Mouse (Mus musculus) stomach, embryonic 16.5 days (tissue): ENCODE results near the gene Dspp. TPM values are rescaled to one million over a fixed set of nuclear protein-coding genes. Genes with fewer than 3 reads are reported as not detected.

Source experiments
- ATAC-seq: fragments of 200-750 bp; cut with Nextera tagmentation; 2 replicates; pipeline ENCODE4 v1.8.0; 2017; ENCODE audit warnings: moderate number of reproducible peaks, moderate TSS enrichment; ENCODE audit not compliant: insufficient read depth, low FRiP score
- H3K27ac ChIP-seq: fragments of 300-500 bp; sonication (generic); 2 replicates; pipeline ENCODE4 v1.5.1; 2014; ENCODE audit warnings: low read length
- H3K27me3 ChIP-seq: fragments of 300-500 bp; sonication (generic); 2 replicates; pipeline ENCODE4 v1.6.1; 2014; ENCODE audit warnings: low read length, control low read depth, mixed read lengths; ENCODE audit not compliant: control insufficient read depth, insufficient read depth
- H3K36me3 ChIP-seq: fragments of 300-500 bp; sonication (generic); 2 replicates; pipeline ENCODE4 v1.6.1; 2014; ENCODE audit warnings: low read length; ENCODE audit not compliant: control insufficient read depth, insufficient read depth
- H3K4me1 ChIP-seq: fragments of 300-500 bp; sonication (generic); 2 replicates; pipeline ENCODE4 v1.6.1; 2014; ENCODE audit warnings: low read length, control low read depth, mixed read lengths; ENCODE audit not compliant: control insufficient read depth, insufficient read depth
- H3K4me2 ChIP-seq: fragments of 300-500 bp; sonication (generic); 2 replicates; pipeline ENCODE4 v1.6.1; 2014; ENCODE audit warnings: low read depth, low read length, mixed read lengths
- H3K4me3 ChIP-seq: fragments of 300-500 bp; sonication (generic); replicated peaks from 2 replicates; pipeline ENCODE4 v1.5.1; 2014; ENCODE audit warnings: mild to moderate bottlenecking, low read length
- H3K9ac ChIP-seq: fragments of 300-500 bp; sonication (generic); 2 replicates; pipeline ENCODE4 v1.6.1; 2014; ENCODE audit warnings: low read length
- H3K9me3 ChIP-seq: fragments of 300-500 bp; sonication (generic); replicated peaks from 2 replicates; pipeline ENCODE4 v1.6.1; 2016; ENCODE audit warnings: low read length, control low read depth; ENCODE audit not compliant: control insufficient read depth
- WGBS: fragments of 180-500 bp; shearing (Covaris S2); extraction: QIAGEN DNeasy Blood & Tissue Kit; methylation state at CpG from one replicate; pipeline ENCODE4 v1.1.7; 2014; 5-methylcytosine and 5-hydroxymethylcytosine counted together
- polyA plus RNA-seq: library from polyadenylated mRNA; unstranded; fragments of >200 nt; fragmentation: Nextera tagmentation; extraction: Ambion mirVana; gene quantifications from 2 replicates; pipeline ENCODE4 v1.2.1, GENCODE M21; 2015

The Dspp gene
- polyA plus RNA-seq, 1 experiment from 2014 or later, result not detected

DNA sequence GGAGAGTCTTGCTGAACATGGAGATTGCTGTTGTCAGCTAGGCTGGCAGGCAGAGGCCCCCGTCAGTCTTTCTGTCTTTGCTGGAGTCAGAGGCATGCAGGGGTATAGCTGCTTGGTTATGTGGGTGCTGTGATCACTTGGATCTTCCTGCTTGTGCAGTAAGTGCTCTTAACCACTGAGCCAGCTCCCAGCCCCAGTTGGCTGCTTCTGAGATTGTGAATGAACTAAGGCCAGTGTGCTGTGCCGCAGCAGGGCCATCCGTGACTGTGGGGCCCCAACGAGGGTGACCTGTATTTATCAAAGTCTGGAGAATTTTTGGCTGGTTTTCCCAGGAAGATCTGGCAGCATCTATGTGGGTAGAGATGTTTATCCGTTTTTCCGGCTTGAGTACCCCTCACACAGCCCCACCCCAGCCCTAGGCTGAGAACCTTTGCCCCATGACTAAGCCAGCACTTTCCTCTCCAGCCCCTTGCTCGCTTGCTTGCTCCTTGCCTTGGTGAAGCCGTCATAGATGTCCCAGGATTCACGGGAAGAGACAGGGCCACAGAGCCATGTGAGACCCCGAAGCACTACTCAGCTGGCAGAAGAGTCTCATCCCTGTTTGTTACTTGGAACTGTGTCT, 32.5 kb upstream of the Dspp start:
- H3K27me3 ChIP-seq, result no peaks in the 10 kb centered on the region
- H3K9ac ChIP-seq, result no peak overlapping the region
- no peaks in the 10 kb centered on the region for H3K9me3 ChIP-seq
- WGBS, result 53% methylated on average over 10 of the region's 10 CpGs
- H3K36me3 ChIP-seq, result no peaks in the 10 kb centered on the region
- no peak overlapping the region for H3K4me2 ChIP-seq
- 0 out of 2 replicates have a peak, but pooled peaks cover 4% of the 10 kb centered on the region for H3K4me1 ChIP-seq
- ATAC-seq, result peak; percentile 40; the same call in 1 of the 2 replicates
- no peak overlapping the region for H3K27ac ChIP-seq
- no peak overlapping the region for H3K4me3 ChIP-seq

DNA sequence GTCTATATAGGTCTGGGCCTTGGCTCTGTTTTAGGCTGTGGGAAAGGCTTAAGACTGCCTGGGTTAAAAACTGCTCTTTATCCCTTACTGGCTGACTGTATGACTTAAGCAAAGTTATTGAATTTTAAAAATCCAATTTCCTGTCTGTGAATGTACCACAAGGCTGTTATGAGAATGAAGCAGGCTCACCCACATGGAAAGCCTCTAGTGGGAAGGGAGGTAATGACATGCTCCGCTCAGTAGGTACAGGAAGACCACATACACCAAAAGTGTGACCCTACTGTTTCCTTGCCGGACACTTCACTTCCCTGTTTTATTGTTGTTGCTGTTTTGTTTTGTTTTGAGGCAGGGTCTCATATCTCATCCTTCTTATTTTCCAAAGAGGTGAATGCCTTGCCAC, 29.4 kb upstream of the Dspp start:
- no peak for ATAC-seq
- 67% methylated on average over 2 of the region's 2 CpGs for WGBS
- no peak overlapping the region for H3K9ac ChIP-seq
- no peaks in the 10 kb centered on the region for H3K27me3 ChIP-seq
- 0 out of 2 replicates have a peak, but pooled peaks cover 4% of the 10 kb centered on the region for H3K4me1 ChIP-seq
- H3K4me3 ChIP-seq, result no peak overlapping the region
- H3K36me3 ChIP-seq, result no peaks in the 10 kb centered on the region
- H3K9me3 ChIP-seq, result no peaks in the 10 kb centered on the region
- H3K4me2 ChIP-seq, result no peak overlapping the region
- no peak overlapping the region for H3K27ac ChIP-seq

- no peak for ATAC-seq
- Histone ChIP-seq H3K27me3 (no peaks in the 10 kb centered on the region), H3K4me1 (no peaks in the 10 kb centered on the region), H3K27ac (no peak overlapping the region), H3K4me2 (no peak overlapping the region), H3K4me3 (no peak overlapping the region), H3K9ac (no peak overlapping the region), H3K9me3 (no peaks in the 10 kb centered on the region), H3K36me3 (no peaks in the 10 kb centered on the region)
- 78% methylated on average over 4 of the region's 4 CpGs for WGBS
Measured at GRCm38 (mm10) chr5:104144057-104144456, 26.5 kb upstream of the Dspp start.

DNA sequence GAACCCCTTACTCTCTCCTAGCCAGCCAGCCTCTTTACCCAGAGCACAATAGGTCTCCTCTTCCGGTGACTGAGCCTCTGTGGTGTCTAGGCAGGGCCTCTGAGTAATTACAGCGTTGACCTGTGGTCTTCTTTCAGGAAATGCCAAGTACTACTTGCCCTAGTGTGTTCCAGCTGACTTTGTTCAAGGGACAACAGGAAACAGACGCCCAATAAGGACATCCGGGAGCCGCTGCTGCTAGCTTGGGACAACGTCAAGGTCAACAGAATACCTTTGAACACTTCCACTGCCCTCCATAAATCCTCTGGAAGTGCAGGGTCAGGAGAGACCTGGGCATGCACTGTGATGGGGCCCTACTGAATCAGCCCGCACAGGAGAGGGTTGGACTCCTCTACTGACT, 21.2 kb upstream of the Dspp start:
- Histone ChIP-seq H3K9me3 (no peaks in the 10 kb centered on the region), H3K27ac (no peak overlapping the region), H3K4me2 (no peak overlapping the region), H3K9ac (no peak overlapping the region), H3K36me3 (no peaks in the 10 kb centered on the region), H3K4me1 (no peaks in the 10 kb centered on the region), H3K27me3 (no peaks in the 10 kb centered on the region), H3K4me3 (no peak overlapping the region)
- no peak for ATAC-seq
- WGBS, result 50% methylated on average over 7 of the region's 7 CpGs

- Histone ChIP-seq H3K4me2 (no peak overlapping the region), H3K36me3 (no peaks in the 10 kb centered on the region), H3K27me3 (no peaks in the 10 kb centered on the region), H3K27ac (no peak overlapping the region), H3K4me3 (no peak overlapping the region), H3K9ac (no peak overlapping the region), H3K4me1 (no peaks in the 10 kb centered on the region), H3K9me3 (no peaks in the 10 kb centered on the region)
- WGBS, result 89% methylated on average over 6 of the region's 6 CpGs
- ATAC-seq, result no peak
Measured at GRCm38 (mm10) chr5:104150196-104150595, 20.3 kb upstream of the Dspp start.

DNA sequence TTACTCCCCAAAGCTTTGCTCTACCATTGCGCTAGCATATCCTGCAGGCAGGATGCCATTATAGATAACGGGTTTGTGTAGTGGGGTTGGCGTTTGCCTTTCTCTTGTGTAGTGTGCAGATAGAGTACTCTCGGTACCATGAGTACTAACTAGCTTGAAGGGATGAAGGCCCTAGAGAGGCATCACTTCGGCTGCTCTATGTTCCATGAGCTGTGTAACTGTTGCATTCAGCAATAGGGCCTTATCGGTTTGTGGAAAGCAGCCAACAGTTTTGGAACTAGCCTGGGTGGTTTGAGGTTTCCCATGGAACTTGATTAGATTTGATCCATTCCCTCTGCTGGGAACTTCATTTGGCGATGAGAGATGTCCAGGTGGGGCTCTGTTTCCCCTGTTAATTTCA, 12.8 kb upstream of the Dspp start:
- Histone ChIP-seq H3K36me3 (no peaks in the 10 kb centered on the region), H3K9me3 (no peaks in the 10 kb centered on the region), H3K27me3 (no peaks in the 10 kb centered on the region), H3K4me1 (no peaks in the 10 kb centered on the region), H3K4me2 (no peak overlapping the region), H3K4me3 (no peak overlapping the region), H3K27ac (no peak overlapping the region), H3K9ac (no peak overlapping the region)
- ATAC-seq, result no peak
- WGBS, result 89% methylated on average over 7 of the region's 7 CpGs

DNA sequence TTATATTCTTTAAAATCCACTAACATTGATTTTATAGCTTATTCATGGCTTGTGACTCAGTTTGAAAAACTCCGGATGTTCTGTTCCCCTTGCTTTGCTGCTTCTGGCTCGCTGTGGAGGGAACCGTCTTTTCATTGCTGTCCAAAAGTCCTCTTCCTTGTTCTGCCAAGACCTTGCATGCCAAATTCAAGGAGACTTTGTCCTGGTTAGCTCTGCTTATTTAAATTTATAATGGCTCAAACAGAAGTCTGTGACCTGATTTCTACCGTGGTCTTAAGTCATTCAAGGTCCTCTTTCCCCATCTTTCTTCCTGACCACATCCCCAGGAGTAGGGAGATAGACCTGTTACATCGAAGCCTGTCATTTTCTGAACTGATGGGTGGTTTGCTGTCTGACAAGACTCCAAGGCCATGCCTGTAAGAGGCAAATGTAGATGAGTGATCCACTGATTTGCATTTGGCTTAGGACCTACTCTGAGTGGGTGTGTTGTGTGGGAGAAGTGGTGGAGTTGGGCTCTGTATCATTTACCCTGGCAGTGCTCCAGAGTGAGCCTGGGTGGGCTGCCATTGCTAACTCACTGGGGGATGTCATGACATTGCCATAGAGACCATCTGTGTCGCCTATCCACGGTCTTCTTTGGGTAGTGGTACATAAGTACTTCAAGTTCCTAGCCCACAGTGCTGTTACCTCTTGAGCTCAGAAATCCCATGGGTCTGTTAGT, 12.0 kb upstream of the Dspp start:
- Histone ChIP-seq H3K27me3 (no peaks in the 10 kb centered on the region), H3K27ac (no peak overlapping the region), H3K9me3 (no peaks in the 10 kb centered on the region), H3K4me2 (no peak overlapping the region), H3K4me1 (no peaks in the 10 kb centered on the region), H3K4me3 (no peak overlapping the region), H3K9ac (no peak overlapping the region), H3K36me3 (no peaks in the 10 kb centered on the region)
- no peak for ATAC-seq
- WGBS, result 77% methylated on average over 7 of the region's 7 CpGs

DNA sequence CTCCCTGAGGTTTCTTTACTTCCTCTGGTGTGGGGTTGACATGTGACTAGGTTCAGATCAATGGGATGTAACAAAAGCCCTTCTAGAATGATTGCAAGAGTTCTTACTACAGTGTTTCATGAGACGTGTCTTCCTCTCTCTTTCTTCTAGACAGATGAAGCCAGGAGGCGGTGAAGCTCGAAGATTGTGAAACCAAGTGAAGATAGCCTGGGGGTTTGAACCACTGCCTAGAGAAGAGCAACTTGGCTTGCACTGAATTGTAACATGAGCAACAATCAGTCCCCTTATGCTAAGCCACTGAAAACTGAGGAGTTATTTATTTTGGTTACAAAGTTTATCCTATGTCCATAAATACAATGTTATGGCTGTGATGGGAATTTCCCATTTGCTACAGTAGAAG, 9.9 kb upstream of the Dspp start:
- no peak for ATAC-seq
- WGBS, result 80% methylated on average over 3 of the region's 3 CpGs
- no peaks in the 10 kb centered on the region for H3K27me3 ChIP-seq
- no peak overlapping the region for H3K9ac ChIP-seq
- no peak overlapping the region for H3K4me2 ChIP-seq
- no peak overlapping the region; the same call in 1 of the 2 replicates for H3K27ac ChIP-seq
- no peak overlapping the region for H3K4me3 ChIP-seq
- no peaks in the 10 kb centered on the region for H3K4me1 ChIP-seq
- no peaks in the 10 kb centered on the region for H3K9me3 ChIP-seq
- H3K36me3 ChIP-seq, result no peaks in the 10 kb centered on the region

- Histone ChIP-seq H3K27ac (no peak overlapping the region), H3K36me3 (no peaks in the 10 kb centered on the region), H3K9me3 (no peaks in the 10 kb centered on the region), H3K4me1 (no peaks in the 10 kb centered on the region), H3K9ac (no peak overlapping the region), H3K4me3 (no peak overlapping the region), H3K4me2 (no peak overlapping the region), H3K27me3 (no peaks in the 10 kb centered on the region)
- 67% methylated on average over 1 of the region's 1 CpGs for WGBS
- ATAC-seq, result no peak
Measured at GRCm38 (mm10) chr5:104161390-104161789, 9.1 kb upstream of the Dspp start.
